Mouse (Mus musculus) layer of hippocampus, adult 11-12 months (tissue): ENCODE measurements at regions not wholly inside any gene's neighbourhood (a gene's known extent, or its start where the extent isn't known, plus 50 kb on each side); places are given as distances from the start of the nearest gene placed in this dataset.
"Not testable (repeated sequence)": the region's sequence is repeated elsewhere in the genome, so short reads cannot be mapped to it uniquely, and the experiment has no call there.

ENCODE experiments used
- DNase-seq: peaks from one replicate; pipeline ENCODE4 v3.0.0; 2022; ENCODE audit warnings: low spot score

GRCm38 (mm10) chr15:96031085-96031780 is 240.6 kb downstream of the Ano6 start:
- DNase-seq, result no peak

GRCm38 (mm10) chr15:96035273-96035672 is 244.6 kb downstream of the Ano6 start:
- no peak for DNase-seq

- no peak for DNase-seq
Measured at GRCm38 (mm10) chr15:96045561-96045960, 241.8 kb upstream of the Arid2 start.

GRCm38 (mm10) chr15:96046651-96047050 is 240.7 kb upstream of the Arid2 start:
- DNase-seq, result no peak

GRCm38 (mm10) chr15:96050416-96050815 is 236.9 kb upstream of the Arid2 start:
- no peak for DNase-seq

- no peak for DNase-seq
Measured at GRCm38 (mm10) chr15:96052586-96052985, 234.7 kb upstream of the Arid2 start.

- DNase-seq, result no peak
Measured at GRCm38 (mm10) chr15:96055361-96055760, 232.0 kb upstream of the Arid2 start.

- DNase-seq, result no peak
Measured at GRCm38 (mm10) chr15:96055796-96056473, 231.4 kb upstream of the Arid2 start.

- DNase-seq, result no peak
Measured at GRCm38 (mm10) chr15:96059623-96060022, 227.7 kb upstream of the Arid2 start.

GRCm38 (mm10) chr15:96064499-96065217 is 222.7 kb upstream of the Arid2 start:
- no peak for DNase-seq

- no peak for DNase-seq
Measured at GRCm38 (mm10) chr15:96075615-96076014, 211.7 kb upstream of the Arid2 start.

GRCm38 (mm10) chr15:96077756-96078155 is 209.6 kb upstream of the Arid2 start:
- DNase-seq, result no peak

GRCm38 (mm10) chr15:96078580-96078979 is 208.7 kb upstream of the Arid2 start:
- DNase-seq, result no peak

- no peak for DNase-seq
Measured at GRCm38 (mm10) chr15:96089676-96090075, 197.6 kb upstream of the Arid2 start.

GRCm38 (mm10) chr15:96096438-96096837 is 190.9 kb upstream of the Arid2 start:
- no peak for DNase-seq

- DNase-seq, result no peak
Measured at GRCm38 (mm10) chr15:96098821-96099220, 188.5 kb upstream of the Arid2 start.

GRCm38 (mm10) chr15:96099844-96100640 is 187.3 kb upstream of the Arid2 start:
- DNase-seq, result not testable (repeated sequence)

GRCm38 (mm10) chr15:96103737-96104136 is 183.6 kb upstream of the Arid2 start:
- no peak for DNase-seq

GRCm38 (mm10) chr15:96107503-96107902 is 179.8 kb upstream of the Arid2 start:
- DNase-seq, result no peak

GRCm38 (mm10) chr15:96113091-96113490 is 174.2 kb upstream of the Arid2 start:
- DNase-seq, result no peak

GRCm38 (mm10) chr15:96114616-96115015 is 172.7 kb upstream of the Arid2 start:
- no peak for DNase-seq

- DNase-seq, result no peak
Measured at GRCm38 (mm10) chr15:96115196-96115595, 172.1 kb upstream of the Arid2 start.
